Mouse (Mus musculus) hematopoietic stem cell, adult 5-6 weeks (primary cell): Measurements from ENCODE around the gene Cd164. TPM values are rescaled to one million over a fixed set of nuclear protein-coding genes. Genes with fewer than 3 reads are reported as not detected.

Source experiments
- ATAC-seq, 2 experiments: fragments of 125-278 bp in 1 of 2; replicated peaks in 1 of 2; 2 replicates each; pipeline ENCODE4 v1.8.0; 2016 to 2017; ENCODE audit warnings: inconsistent platforms in 2 of 2, mild to moderate bottlenecking in 2 of 2, moderate number of reproducible peaks in 2 of 2, low read depth in 1 of 2, moderate TSS enrichment in 1 of 2; ENCODE audit not compliant: low FRiP score in 2 of 2, poor library complexity in 2 of 2, severe bottlenecking in 2 of 2, insufficient read depth in 1 of 2, low TSS enrichment in 1 of 2
- total RNA-seq: library from RNA; stranded (forward); fragments of 172-1452, 232-1000 nt; gene quantifications from 2 replicates; pipeline ENCODE4 v1.2.3, GENCODE M21; 2017

Cd164 gene
- total RNA-seq, 1 experiment from 2014 or later = 160 TPM

DNA sequence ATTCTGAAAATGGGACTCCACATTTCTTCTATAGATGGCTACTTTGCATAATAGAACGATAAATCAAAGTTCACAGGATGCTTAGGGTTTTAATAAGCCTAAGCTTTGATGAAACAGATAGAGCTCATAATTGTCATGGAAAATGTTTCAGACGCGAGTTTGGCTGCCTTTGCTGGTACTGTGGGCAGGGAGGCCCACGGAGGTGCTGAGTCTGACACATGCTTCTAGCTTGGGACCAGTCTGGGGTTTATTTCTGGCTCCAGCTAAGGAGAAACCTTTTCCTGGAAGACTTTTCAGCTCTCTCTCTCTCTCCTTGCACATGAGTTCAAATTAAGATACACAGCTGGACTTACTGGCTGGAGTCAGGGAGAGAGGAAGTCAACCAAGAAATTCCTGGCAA lies 53.1 kb downstream of the Cd164 start:
- ATAC-seq = no peak

DNA sequence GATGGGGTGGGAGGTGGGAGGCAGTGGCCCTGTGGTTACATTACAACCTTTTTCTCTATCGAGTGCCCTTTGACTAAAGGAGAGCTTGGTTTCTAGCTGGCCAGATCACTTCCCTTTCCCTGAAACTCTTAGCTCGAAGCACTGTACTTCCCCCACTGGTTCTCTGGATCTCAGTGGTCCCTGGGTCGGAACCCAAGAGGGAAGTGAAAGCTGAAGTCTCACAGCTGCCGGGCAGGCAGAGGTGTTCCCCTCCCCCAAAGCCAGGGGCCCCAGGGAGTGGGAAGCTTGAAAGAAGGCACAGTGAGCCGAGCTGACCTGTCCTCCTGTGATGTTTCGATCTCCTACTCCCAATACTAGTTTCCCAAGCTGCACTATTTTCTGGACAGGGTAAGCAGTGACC lies 54.0 kb downstream of the Cd164 start:
- peak; percentile 77 to 82 for ATAC-seq

DNA sequence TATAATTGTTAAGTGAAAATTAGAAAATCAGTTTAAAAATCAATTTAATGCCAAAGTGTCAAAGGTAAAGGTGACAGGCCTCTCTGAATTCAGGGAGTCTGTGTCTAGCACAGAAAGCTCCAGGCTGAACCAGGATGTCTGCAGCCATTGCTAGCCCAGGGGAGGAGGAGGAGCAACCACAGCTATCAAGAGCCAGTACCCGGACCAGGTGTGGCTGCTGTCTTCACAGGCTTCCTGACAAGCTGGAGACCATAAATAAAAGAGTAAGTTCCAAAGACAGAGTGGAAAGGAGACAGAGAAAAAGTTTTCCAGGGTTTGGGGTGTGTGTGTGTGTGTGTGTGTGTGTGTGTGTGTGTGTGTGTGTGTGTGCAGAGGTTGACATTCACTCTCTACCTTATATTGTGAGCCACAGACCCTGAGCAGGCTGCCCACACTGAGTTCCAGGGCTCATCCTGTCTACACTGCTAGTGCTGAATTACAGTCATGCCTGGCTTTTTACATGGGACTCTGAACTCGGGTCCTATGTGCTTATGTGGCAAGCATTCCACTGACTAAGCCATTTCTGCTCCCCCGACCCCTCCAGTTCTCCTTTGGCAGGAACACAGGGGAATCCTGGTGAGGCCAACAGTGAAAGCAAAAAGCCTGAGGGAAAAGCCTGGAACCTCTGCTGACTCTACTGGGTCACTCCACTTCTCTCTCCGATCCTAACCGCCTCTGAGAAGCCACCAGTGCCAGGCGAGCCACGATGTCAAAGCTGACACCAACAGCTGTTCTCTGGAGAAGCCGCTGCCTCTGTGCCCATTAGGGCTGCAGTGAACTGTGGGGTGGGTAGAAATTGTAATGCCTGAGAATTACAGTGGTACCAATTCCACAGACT lies 56.5 kb downstream of the Cd164 start:
- no peak for ATAC-seq

DNA sequence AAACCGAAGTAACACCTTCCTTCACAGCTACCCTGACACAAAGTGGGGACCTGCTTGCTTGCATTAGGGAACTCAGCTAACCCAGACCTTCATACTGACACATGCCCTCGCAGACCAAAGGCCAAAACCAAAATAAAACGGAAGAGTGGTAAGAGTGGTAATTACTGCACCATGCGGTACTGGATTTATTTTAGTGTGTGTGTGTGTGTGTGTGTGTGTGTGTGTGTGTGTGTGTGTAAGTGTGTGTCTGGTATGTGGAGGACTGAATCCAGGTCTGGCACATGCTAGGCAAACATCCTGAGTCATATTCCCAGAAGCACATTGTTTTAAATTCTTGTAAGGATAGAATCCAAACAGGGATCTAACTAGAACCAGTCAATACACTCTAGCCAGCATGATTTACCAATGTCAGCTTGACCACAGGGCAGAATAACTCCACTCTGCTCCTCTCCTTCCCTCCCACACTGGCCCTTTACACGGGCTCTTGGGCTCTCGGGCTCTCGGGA lies 57.2 kb downstream of the Cd164 start:
- ATAC-seq = no peak

DNA sequence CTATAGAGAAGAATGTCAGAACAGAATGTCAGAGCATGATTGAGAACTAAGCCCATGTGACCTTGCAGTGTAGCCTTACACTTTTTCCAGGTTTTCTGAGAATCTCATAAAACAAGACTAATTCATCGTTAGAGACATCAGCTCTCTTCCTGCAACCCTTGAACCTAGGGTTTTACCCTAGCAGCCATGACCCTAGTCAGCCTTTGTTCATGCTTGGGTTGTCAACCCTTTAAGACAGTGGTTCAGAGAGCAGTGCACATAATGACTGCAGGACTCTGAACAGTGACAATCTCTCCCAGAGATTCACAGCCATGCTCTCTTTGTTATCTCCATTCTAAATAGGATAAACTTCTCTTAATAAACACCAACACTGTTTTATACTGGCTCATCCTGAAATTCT lies 59.3 kb downstream of the Cd164 start:
- ATAC-seq = no peak

DNA sequence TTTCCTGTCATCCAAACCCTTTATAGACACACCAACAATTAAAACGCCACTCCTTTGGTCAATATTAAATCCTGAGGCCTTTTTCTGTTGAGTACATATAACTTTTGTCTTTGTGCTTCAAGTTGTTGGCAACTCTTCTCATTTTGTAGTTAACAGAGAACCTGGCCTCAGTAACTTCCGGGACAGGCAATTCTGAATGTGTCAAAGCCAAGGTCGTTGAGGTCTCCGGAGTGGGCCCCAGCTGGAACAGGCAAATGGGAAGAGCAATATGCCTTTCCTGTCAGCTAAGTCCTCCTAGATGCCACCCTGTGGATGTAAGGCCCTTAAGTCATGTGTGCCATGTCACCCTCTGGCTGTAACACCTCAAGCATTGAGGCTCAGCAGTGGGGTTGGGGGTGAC lies 61.2 kb downstream of the Cd164 start:
- ATAC-seq = no peak

Other genes starting within 250 kb of the Cd164 start
- 39.2 and 39.8 TPM in 2 replicates for gene Fig4, start 216.2 kb upstream of the Cd164 start, total RNA-seq
- not detected in 2 replicates for gene Ak9, start 215.4 kb upstream of the Cd164 start, total RNA-seq
- gene Zbtb24, start 69.0 kb upstream of the Cd164 start, total RNA-seq = 23.9 and 33.7 TPM in 2 replicates
- 15.6 and 43.6 TPM in 2 replicates for gene Mical1, start 43.1 kb upstream of the Cd164 start, total RNA-seq
- gene Smpd2, start 29.0 kb upstream of the Cd164 start, total RNA-seq = 15.0 and 19.4 TPM in 2 replicates
- gene Ppil6, start 29.0 kb upstream of the Cd164 start, total RNA-seq = 1.4 TPM in 1 of 2 replicates, not detected in the other
- not detected in 2 replicates for gene Ccdc162, start 197.2 kb downstream of the Cd164 start, total RNA-seq